Mouse (Mus musculus) lung, postnatal 0 days (tissue): ENCODE measurements around the gene Smim5.

ENCODE experiments used
- CTCF ChIP-seq: IDR thresholded peaks from 2 replicates; pipeline ENCODE4 v1.5.1; 2016; ENCODE audit warnings: antibody characterized with exemption, mild to moderate bottlenecking
- EP300 ChIP-seq: IDR thresholded peaks from 2 replicates; pipeline ENCODE4 v1.6.1; 2016; ENCODE audit warnings: antibody characterized with exemption, mild to moderate bottlenecking, control low read depth

DNA sequence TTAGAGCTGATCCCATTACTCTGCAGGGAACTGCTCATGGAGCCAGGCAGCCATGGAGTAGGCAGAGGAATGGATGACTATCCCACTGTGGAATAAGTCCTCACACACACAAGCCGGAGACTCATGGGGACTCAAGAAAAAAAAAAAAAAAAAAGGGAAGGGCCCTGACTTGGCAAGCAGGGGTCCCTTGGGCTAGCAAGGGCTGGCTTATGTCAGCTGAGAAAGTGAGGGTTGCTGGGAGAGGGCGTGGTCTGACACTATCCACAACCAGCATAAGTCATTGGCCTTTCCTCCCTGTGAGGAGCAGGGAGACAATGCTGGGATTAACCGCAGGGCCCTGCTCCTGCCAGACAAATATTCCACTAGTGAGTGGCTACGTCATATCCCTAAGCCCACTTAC lies 16.8 kb downstream of the Smim5 start:
- TF ChIP-seq EP300 (no peak), CTCF (no peak)
